Mouse (Mus musculus) forebrain, embryonic 11.5 days (tissue): ENCODE measurements around the gene Rabgap1. TPM values are rescaled to one million over a fixed set of nuclear protein-coding genes. Genes with fewer than 3 reads are reported as not detected.

Source experiments
- ATAC-seq: fragments of 200-750 bp; cut with Nextera tagmentation; replicated peaks from 2 replicates; pipeline ENCODE4 v1.8.0; 2017; ENCODE audit warnings: moderate TSS enrichment; ENCODE audit not compliant: low FRiP score
- DNase-seq: peaks from one replicate; pipeline ENCODE4 v3.0.0-alpha.2; 2017; ENCODE audit warnings: low spot score
- H3K27ac ChIP-seq: fragments of 300-500 bp; sonication (generic); 2 replicates; pipeline ENCODE4 v1.5.1; 2014; ENCODE audit warnings: low read depth, low read length
- H3K27me3 ChIP-seq: fragments of 300-500 bp; sonication (generic); 2 replicates; pipeline ENCODE4 v1.6.1; 2014; ENCODE audit warnings: mild to moderate bottlenecking, low read length, mixed read lengths; ENCODE audit not compliant: control insufficient read depth, insufficient read depth
- H3K36me3 ChIP-seq: fragments of 300-500 bp; sonication (generic); 2 replicates; pipeline ENCODE4 v1.6.1; 2014; ENCODE audit warnings: mild to moderate bottlenecking, low read length, moderate library complexity, mixed read lengths; ENCODE audit not compliant: control insufficient read depth, insufficient read depth
- H3K4me1 ChIP-seq: fragments of 300-500 bp; sonication (generic); replicated peaks from 2 replicates; pipeline ENCODE4 v1.6.1; 2014; ENCODE audit warnings: low read length, mixed read lengths; ENCODE audit not compliant: control insufficient read depth, insufficient read depth
- H3K4me2 ChIP-seq: fragments of 300-500 bp; sonication (generic); 2 replicates; pipeline ENCODE4 v1.6.1; 2014; ENCODE audit warnings: low read depth, mild to moderate bottlenecking, low read length, moderate library complexity, mixed read lengths; ENCODE audit not compliant: severe bottlenecking
- H3K4me3 ChIP-seq: fragments of 300-500 bp; sonication (generic); 2 replicates; pipeline ENCODE4 v1.5.1; 2014; ENCODE audit warnings: low read depth, low read length
- H3K9ac ChIP-seq: fragments of 300-500 bp; sonication (generic); 2 replicates; pipeline ENCODE4 v1.6.1; 2014; ENCODE audit warnings: low read length
- H3K9me3 ChIP-seq: fragments of 300-500 bp; sonication (generic); 2 replicates; pipeline ENCODE4 v1.6.1; 2016; ENCODE audit warnings: low read length, mixed read lengths; ENCODE audit not compliant: control insufficient read depth
- WGBS: fragments of 180-500 bp; shearing (Covaris S2); extraction: QIAGEN DNeasy Blood & Tissue Kit; methylation state at CpG from one replicate; pipeline ENCODE4 v1.1.7; 2014; 5-methylcytosine and 5-hydroxymethylcytosine counted together
- polyA plus RNA-seq: library from polyadenylated mRNA; unstranded; fragments of >200 nt; fragmentation: Nextera tagmentation; extraction: Ambion mirVana; gene quantifications from 2 replicates; pipeline ENCODE4 v1.2.1, GENCODE M21; 2014

Gene Rabgap1
- polyA plus RNA-seq, 1 experiment from 2014 or later: 57.5 TPM

GRCm38 (mm10) chr2:37570703-37571102, 127.6 kb downstream of the Rabgap1 start:
- peaks cover 2% of the 10 kb centered on the region; the same call in 1 of the 2 replicates for H3K36me3 ChIP-seq
- no peaks in the 10 kb centered on the region for H3K4me1 ChIP-seq
- 95% methylated on average over 2 of the region's 2 CpGs for WGBS
- no peaks in the 10 kb centered on the region for H3K27me3 ChIP-seq
- DNase-seq: no peak
- H3K4me2 ChIP-seq: no peak overlapping the region
- H3K4me3 ChIP-seq: no peak overlapping the region
- H3K9me3 ChIP-seq: no peaks in the 10 kb centered on the region
- ATAC-seq: no peak
- no peak overlapping the region for H3K9ac ChIP-seq
- no peak overlapping the region for H3K27ac ChIP-seq

DNA sequence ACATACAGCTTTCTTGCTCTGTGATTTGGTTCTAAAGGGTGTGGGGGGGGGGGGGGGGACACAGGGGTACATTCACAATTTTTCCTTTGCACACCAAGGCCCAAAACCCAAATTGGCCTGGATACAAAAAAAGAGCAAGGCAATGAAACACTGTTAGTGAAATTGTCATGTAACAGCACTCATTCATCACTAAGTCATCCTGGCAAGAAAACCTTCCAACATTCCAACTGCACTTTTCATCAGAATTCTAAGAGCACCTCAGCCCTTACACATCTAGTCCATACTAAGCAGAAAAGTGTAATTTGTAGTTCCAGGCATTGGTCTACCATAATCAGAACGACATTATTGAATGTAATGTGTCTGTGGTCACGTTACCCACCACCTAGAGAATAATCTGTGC, 129.1 kb downstream of the Rabgap1 start:
- H3K9ac ChIP-seq: no peak overlapping the region
- ATAC-seq (no peak), DNase-seq (no peak)
- no peaks in the 10 kb centered on the region for H3K9me3 ChIP-seq
- WGBS: 92% methylated on average over 2 of the region's 2 CpGs
- H3K27ac ChIP-seq: no peak overlapping the region
- H3K4me1 ChIP-seq: no peaks in the 10 kb centered on the region
- H3K36me3 ChIP-seq: no peaks in the 10 kb centered on the region
- no peak overlapping the region for H3K4me2 ChIP-seq
- no peaks in the 10 kb centered on the region for H3K27me3 ChIP-seq
- no peak overlapping the region for H3K4me3 ChIP-seq

- Histone ChIP-seq H3K9me3 (no peaks in the 10 kb centered on the region), H3K27ac (no peak overlapping the region), H3K27me3 (no peaks in the 10 kb centered on the region), H3K4me2 (no peak overlapping the region), H3K4me1 (no peaks in the 10 kb centered on the region), H3K36me3 (no peaks in the 10 kb centered on the region), H3K4me3 (no peak overlapping the region), H3K9ac (no peak overlapping the region)
- no peak for ATAC-seq
- no peak for DNase-seq
- WGBS: 94% methylated on average over 1 of the region's 1 CpGs
Observed at GRCm38 (mm10) chr2:37576661-37577060, 133.6 kb downstream of the Rabgap1 start.

DNA sequence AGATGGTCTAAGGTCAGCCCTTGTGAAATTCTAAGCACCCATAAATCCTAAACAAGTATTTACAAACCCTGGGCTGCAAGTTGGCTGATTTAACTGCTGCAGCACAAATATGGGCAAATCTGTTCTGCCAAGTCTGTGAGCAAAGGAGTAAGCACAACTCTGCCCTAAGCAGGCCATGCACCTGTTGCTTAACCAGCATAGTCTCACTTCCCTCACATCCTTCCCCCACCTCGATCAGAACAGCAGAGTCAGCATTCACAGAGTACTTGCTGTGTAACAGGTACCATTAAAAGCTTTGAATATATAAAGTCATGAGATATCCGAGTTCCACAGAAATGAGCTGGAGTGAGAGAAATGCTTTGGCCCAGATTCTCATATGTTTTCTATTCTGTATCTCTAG, 135.1 kb downstream of the Rabgap1 start:
- DNase-seq: no peak
- Histone ChIP-seq H3K27me3 (no peaks in the 10 kb centered on the region), H3K4me1 (no peaks in the 10 kb centered on the region), H3K27ac (no peak overlapping the region), H3K9me3 (no peaks in the 10 kb centered on the region), H3K4me3 (no peak overlapping the region), H3K4me2 (no peak overlapping the region), H3K36me3 (no peaks in the 10 kb centered on the region), H3K9ac (no peak overlapping the region)
- WGBS: 93% methylated on average over 2 of the region's 2 CpGs
- no peak for ATAC-seq

DNA sequence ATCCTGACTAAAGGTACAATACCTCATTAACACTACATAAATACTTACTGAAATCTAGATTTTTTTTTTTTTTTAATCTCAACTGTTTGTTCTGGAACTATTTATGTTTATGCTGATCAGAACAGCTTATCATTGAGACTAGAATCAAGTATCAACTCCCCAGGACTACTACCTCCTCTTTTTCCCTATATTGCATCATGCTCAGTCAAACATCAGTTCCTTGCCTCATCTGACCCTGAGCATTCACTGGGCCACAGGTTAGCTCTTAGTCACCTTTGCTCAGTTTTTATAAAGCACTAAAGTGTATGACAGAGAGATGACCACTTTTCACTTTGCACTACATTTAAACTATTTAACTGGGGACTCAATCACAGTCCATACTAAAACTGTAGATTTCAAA, 144.8 kb downstream of the Rabgap1 start:
- ATAC-seq (no peak), DNase-seq (no peak)
- H3K27ac ChIP-seq: no peak overlapping the region

More for the DNA sequence above, 144.8 kb downstream of the Rabgap1 start:
- H3K27me3 ChIP-seq: no peaks in the 10 kb centered on the region
- H3K36me3 ChIP-seq: no peaks in the 10 kb centered on the region; the same call in 1 of the 2 replicates
- H3K9ac ChIP-seq: no peak overlapping the region
- H3K4me2 ChIP-seq: no peak overlapping the region
- H3K4me1 ChIP-seq: no peaks in the 10 kb centered on the region
- H3K9me3 ChIP-seq: no peaks in the 10 kb centered on the region
- H3K4me3 ChIP-seq: no peak overlapping the region

Other genes starting within 250 kb of the Rabgap1 start
- not detected in 2 replicates for gene Olfr366, start 231.7 kb upstream of the Rabgap1 start, polyA plus RNA-seq
- not detected in 2 replicates for gene Olfr368, start 116.8 kb upstream of the Rabgap1 start, polyA plus RNA-seq
- 65.0 and 71.7 TPM in 2 replicates for gene Pdcl, start 83.9 kb upstream of the Rabgap1 start, polyA plus RNA-seq
- 26.7 and 31.1 TPM in 2 replicates for gene Rc3h2, start 20.4 kb upstream of the Rabgap1 start, polyA plus RNA-seq
- 13.3 and 15.4 TPM in 2 replicates for gene Zbtb26, start 144 bp upstream of the Rabgap1 start, polyA plus RNA-seq
- 8.0 and 8.5 TPM in 2 replicates for gene Zbtb6, start 108 bp upstream of the Rabgap1 start, polyA plus RNA-seq
- gene Gpr21, start 73.1 kb downstream of the Rabgap1 start, polyA plus RNA-seq: 2.8 and 3.4 TPM in 2 replicates